In genomic region chr4:84095237-84095636, GRCm38 (mm10) we compare ENCODE assay signal across 12 mouse cellular contexts.
"Had no signal": no experiment of that assay in that cellular context is flagged by ENCODE, and none has a peak within 500 bp of the region (broad histone marks: within the 10 kb centered on the region; RNA-seq: fewer than 3 reads in every experiment).

No protein-coding gene starts in this region.

- H3K4me2 ChIP-seq: hindbrain, embryonic 13.5 days; limb, embryonic 13.5 days; midbrain, embryonic 13.5 days had no signal

- H3K27me3 ChIP-seq: hindbrain, embryonic 13.5 days; limb, embryonic 13.5 days; midbrain, embryonic 13.5 days had no signal

- ATAC-seq: intestine, postnatal 0 days; midbrain, embryonic 13.5 days had no signal

- H3K27ac ChIP-seq: hindbrain, embryonic 13.5 days; limb, embryonic 13.5 days; liver, embryonic 14.5 days; midbrain, embryonic 13.5 days had no signal

- H3K4me3 ChIP-seq: hindbrain, embryonic 13.5 days; limb, embryonic 13.5 days; midbrain, embryonic 13.5 days had no signal

- H3K9ac ChIP-seq: hindbrain, embryonic 13.5 days; limb, embryonic 13.5 days; liver, embryonic 14.5 days; midbrain, embryonic 13.5 days had no signal

- DNase-seq: kidney, postnatal 25 days; layer of hippocampus, adult 9-11 months; left cerebral cortex, postnatal 4 days; lung, postnatal 14 days; right cerebral cortex, postnatal 14 days; thymus, adult 2 months; thymus, postnatal 25 days had no signal

- H3K36me3 ChIP-seq: hindbrain, embryonic 13.5 days; limb, embryonic 13.5 days; midbrain, embryonic 13.5 days had no signal

- H3K9me3 ChIP-seq: hindbrain, embryonic 13.5 days; limb, embryonic 13.5 days; midbrain, embryonic 13.5 days had no signal
